Mouse (Mus musculus) embryonic fibroblast, embryonic 13.5 days (primary cell): ENCODE results near the gene Cipc. TPM values are rescaled to one million over a fixed set of nuclear protein-coding genes. Genes with fewer than 3 reads are reported as not detected.

Experiments
- H3K27ac ChIP-seq: 2 replicates; pipeline ENCODE4 v1.5.1; 2012; ENCODE audit warnings: low read length, control low read depth, inconsistent platforms; ENCODE audit not compliant: insufficient read depth
- H3K4me1 ChIP-seq: 2 replicates; pipeline ENCODE4 v1.6.1; 2011; ENCODE audit warnings: low read length; ENCODE audit not compliant: control insufficient read depth, insufficient read depth
- H3K4me3 ChIP-seq: 2 replicates; pipeline ENCODE4 v1.5.1; 2011; ENCODE audit warnings: mild to moderate bottlenecking, control low read depth, low read length; ENCODE audit not compliant: insufficient read depth
- CTCF ChIP-seq: IDR thresholded peaks from 2 replicates; pipeline ENCODE4 v1.5.1; 2011; ENCODE audit warnings: mild to moderate bottlenecking, control low read depth, low read length, moderate library complexity, borderline replicate concordance; ENCODE audit not compliant: insufficient read depth
- POLR2A ChIP-seq: IDR thresholded peaks from 2 replicates; pipeline ENCODE4 v1.6.1; 2011; ENCODE audit warnings: low read depth, mild to moderate bottlenecking, control low read depth, low read length, moderate library complexity
- polyA plus RNA-seq: library from polyadenylated mRNA; stranded (reverse); fragments of >200 nt; gene quantifications from 2 replicates; pipeline ENCODE4 v1.2.4, GENCODE M21; 2011; ENCODE audit warnings: low read depth; ENCODE audit not compliant: missing spikeins, insufficient read length

Cipc gene
- polyA plus RNA-seq, 1 experiment = 25.1 TPM

DNA sequence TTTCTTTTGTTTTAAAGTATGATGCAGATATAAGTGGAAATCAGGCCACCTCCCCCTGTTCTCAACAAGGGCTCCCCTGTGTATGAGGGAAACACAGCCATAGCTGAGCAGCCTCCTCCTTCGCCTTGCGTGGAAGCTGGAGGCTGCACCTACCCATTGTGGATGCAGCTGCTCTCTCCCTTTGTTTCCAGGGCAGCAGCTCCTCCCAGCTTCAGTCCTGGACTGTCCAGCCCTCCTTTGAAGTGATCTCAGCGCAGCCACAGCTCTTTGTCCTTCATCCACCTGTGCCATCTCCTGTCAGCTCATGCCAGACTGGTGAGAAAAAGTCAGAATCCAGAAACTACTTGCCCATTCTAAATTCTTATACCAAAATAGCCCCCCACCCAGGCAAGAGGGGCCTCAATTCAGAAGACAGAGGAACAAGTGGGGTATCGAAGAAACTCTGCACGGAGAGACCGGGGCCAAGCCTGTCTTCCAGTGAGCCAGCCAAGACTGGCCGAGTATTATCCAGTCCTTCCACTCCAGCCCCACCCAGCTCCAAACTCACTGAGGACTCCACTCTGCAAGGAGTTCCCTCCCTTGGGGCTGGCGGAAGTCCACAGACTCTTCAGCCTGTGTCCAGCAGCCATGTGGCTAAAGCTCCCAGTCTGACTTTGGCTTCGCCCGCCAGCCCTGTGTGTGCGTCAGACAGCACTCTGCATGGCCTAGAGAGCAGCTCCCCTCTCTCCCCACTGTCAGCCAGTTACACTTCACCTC, 14.9 kb downstream of the Cipc start:
- no peak overlapping the region for H3K4me3 ChIP-seq
- H3K4me1 ChIP-seq = no peaks in the 10 kb centered on the region
- no peak overlapping the region for H3K27ac ChIP-seq
- TF ChIP-seq CTCF (no peak), POLR2A (no peak)

DNA sequence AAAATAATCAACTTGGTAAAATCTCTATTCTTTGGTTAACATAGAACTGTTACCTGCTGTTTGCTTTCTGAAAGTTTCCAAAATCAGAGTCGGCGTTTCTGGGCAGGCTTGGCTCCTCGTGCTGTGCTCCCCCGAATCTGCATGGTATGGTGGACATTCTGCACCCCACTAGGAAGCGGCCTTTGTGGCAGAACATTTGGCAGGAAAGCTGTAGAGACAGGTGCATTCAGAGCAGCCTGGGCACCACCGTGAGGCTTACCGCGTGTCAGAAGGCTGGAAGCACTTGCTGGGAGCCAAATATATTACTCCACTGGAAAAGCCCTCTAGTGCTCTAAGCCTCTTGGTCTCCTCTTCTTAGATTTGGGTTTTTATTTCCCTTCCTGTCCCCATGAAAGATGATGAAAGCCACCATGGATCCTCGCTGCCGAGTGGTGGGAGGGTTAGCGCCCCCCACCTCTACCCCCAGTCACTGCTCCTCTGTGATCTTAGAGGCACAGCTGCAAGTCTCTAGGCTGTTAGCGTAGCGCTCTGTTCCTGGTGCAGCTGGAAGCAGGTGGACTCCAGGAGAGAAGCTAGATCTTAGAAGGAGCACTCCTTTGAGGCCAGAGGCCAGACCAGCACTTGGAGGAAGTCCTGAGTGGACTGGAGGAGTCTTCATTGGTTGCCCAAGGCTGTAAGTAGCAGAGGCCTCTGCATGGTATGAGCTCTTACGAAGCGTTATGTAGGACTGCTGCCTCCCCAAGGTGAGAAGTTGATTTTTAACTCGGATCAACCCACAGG, 17.6 kb downstream of the Cipc start:
- Histone ChIP-seq H3K27ac (no peak overlapping the region), H3K4me3 (no peak overlapping the region), H3K4me1 (no peaks in the 10 kb centered on the region; the same call in 1 of the 2 replicates)
- no peak for TF ChIP-seq POLR2A
- TF ChIP-seq CTCF = no peak

DNA sequence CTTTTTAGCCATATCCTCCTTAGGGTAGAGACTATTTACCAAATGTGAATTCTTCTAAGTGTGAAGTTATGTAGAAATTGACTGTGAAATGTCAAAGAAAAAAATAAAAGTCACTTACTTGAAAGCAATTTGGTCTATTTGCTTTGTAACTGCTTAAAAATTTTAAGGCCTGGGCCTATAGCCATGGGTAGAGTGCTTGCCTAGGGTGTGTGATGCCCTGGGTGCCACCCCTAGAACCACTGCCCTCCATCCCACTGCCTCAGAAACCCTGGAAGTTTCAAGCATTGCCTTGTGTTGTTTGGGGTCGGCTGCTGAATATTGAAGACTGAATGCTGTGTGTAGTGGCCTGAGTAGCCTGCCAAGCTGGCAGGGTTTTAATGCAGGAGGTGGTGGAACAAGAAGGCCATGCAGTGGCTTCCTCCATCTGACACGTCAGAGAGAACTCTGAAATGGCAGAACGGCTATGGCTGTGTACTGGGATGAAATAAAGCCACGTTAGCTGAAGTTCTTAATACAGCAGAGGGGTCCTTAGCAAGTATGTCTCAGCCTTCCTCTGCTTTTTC, 18.5 kb downstream of the Cipc start:
- TF ChIP-seq POLR2A = no peak
- no peak for TF ChIP-seq CTCF
- H3K4me1 ChIP-seq = no peaks in the 10 kb centered on the region; the same call in 1 of the 2 replicates
- H3K4me3 ChIP-seq = no peak overlapping the region
- no peak overlapping the region for H3K27ac ChIP-seq

DNA sequence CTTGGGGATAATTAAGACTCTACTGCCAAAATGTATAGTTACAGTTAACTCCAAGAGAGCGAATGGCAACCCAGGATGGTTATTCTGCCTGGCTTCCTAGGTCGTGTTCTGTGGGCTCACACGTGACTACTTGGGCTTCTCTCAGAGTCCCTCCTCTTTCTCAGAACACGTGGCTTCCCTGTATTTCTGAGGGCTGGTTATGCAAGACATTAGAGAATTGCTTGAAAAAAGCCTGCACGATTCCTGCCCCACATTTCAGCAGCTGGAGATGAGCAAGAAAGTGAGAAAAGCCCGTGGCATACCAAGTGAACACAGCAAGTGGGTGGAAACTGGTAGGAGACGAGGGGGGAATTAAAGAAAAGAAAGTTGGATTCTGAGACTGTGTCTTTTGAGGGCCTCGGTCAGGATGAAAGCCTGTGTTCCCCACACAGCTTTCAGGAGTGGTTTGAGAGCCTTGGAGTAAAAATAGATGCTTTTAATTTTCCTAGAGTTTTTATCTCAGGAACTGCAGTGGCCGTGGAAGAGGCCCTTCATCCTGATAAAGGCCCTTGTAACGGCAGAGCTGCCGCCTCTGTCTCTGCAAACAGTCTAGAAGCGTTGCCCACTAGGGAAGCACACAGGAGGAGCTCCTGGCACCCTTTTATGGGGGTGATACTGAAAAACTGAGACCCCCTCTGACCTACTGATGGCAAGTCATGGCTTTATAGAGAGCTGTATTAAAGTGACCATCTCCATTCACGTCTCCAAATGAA, 21.8 kb downstream of the Cipc start:
- no peak for TF ChIP-seq CTCF
- no peak for TF ChIP-seq POLR2A
- no peak overlapping the region for H3K4me3 ChIP-seq
- peaks cover 5% of the 10 kb centered on the region for H3K4me1 ChIP-seq
- H3K27ac ChIP-seq = no peak overlapping the region

DNA sequence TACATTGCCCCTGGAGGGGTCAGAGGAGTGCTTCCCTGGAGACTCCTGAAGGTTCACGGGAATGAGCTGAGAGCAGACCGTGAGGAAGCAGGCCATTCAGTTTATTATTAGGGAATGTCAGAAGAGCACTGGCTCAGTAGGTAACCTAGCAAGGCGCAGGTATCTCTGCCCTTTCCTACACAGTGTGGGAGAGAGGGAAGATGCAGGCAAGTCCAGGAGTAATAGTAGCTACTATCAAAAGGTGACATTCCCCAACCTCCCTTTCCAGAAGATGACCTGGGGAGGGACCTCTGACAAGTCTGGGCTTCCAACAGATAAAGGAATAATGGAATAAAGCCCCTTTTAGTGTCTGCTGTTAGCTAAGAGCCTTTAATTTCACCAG, 22.4 kb downstream of the Cipc start:
- Histone ChIP-seq H3K4me1 (peaks cover 5% of the 10 kb centered on the region), H3K27ac (no peak overlapping the region), H3K4me3 (no peak overlapping the region)
- TF ChIP-seq CTCF (no peak), POLR2A (no peak)

DNA sequence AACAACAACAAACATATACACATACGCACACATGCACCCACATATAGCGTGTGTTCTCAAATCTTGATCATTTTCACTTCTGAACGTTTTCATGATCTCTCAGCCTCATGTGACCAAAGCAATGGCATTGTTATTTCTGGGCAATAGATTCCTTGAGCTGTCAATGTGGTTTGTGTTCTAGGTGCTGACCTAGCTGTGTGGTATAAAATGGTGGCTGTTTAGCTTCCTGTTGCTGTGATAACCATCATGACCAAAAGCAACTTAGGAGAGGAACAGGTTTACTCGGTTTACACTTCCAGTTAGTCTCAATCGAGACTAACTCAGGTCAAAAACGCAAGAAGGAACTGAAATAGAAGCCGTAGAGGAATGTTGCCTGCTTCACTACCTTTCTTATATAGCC, 24.2 kb downstream of the Cipc start:
- no peak for TF ChIP-seq CTCF
- Histone ChIP-seq H3K4me1 (peaks cover 5% of the 10 kb centered on the region), H3K4me3 (no peak overlapping the region), H3K27ac (no peak overlapping the region)

DNA sequence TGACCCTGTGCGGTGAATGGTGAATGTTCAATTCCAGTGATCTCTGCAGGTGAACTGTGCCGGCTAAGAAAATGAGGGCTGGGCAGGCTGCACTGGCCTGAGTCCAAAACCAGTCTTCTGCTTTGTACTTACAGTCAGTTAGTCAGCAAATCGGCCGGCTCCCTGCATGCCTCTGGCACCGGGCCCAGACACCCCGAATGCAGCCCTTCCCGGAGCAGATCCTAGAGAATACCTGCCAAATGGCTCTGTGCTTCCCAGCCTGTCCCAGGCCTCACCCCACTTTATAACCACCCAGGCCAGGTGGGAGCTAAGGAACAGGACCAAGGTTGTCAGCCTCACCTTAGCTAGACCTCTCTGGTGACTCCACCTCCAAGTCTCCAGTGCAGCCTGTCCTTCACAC, 26.4 kb downstream of the Cipc start:
- Histone ChIP-seq H3K4me1 (peaks cover 5% of the 10 kb centered on the region), H3K27ac (no peak overlapping the region), H3K4me3 (no peak overlapping the region)
- TF ChIP-seq POLR2A = no peak
- TF ChIP-seq CTCF = no peak

DNA sequence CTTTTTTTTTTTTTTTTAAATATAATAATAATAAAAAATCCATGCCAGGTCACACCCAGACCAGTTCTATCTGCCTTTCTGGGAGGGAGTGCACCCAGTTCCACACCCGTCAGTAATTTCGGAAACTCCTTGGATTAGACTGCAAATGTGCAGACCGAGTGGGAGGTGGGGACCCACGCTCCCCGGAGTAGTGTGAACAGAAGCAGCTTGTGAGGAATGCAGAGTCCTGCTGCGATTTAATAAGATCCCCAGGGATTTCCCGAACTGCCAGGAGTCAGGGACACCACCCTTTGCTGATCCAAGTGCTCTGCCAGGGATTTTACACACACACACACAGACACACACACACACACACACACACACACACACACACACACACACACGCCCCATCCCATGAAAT, 26.9 kb downstream of the Cipc start:
- no peak overlapping the region for H3K27ac ChIP-seq
- no peak overlapping the region for H3K4me3 ChIP-seq
- peaks cover 5% of the 10 kb centered on the region; the same call in 1 of the 2 replicates for H3K4me1 ChIP-seq
- TF ChIP-seq CTCF (no peak), POLR2A (no peak)
